Mouse (Mus musculus): Measurements from ENCODE around the gene Casp14.

- TF ChIP-seq POLR2A (IDR thresholded peaks at IDR 0.05; ENCODE audit: insufficient read depth, low read length): no peak
- no peak for TF ChIP-seq CTCF (IDR thresholded peaks at IDR 0.05; ENCODE audit: low read depth, low read length)
These were observed 5.3 kb upstream of the Casp14 start for GRCm38 (mm10) chr10:78723416-78723815.
